Mouse (Mus musculus): ENCODE measurements around the gene Foxd3. TPM values are rescaled to one million over a fixed set of nuclear protein-coding genes. Genes with fewer than 3 reads are reported as not detected.
"Not testable (repeated sequence)": the region's sequence is repeated elsewhere in the genome, so short reads cannot be mapped to it uniquely, and the experiment has no call there.

Foxd3 gene
- 1.4 and 2.0 TPM in 2 replicates for polyA plus RNA-seq (2014; fragmentation: Nextera tagmentation; extraction: Ambion mirVana)

GRCm38 (mm10) chr4:99655937-99656604 lies at the start of gene Foxd3:
Gene Foxd3 (plus strand): TSS chr4:99656299.
- no peaks in the 10 kb centered on the region for H3K36me3 ChIP-seq (ENCODE audit: control insufficient read depth, insufficient read depth, low read length)
- WGBS: 2% methylated on average over 34 of the region's 62 CpGs
- peak; percentile 47; the same call in 1 of the 2 replicates for ATAC-seq (ENCODE audit: low read depth)
- H3K27ac ChIP-seq (replicated peaks; ENCODE audit: low read depth, low read length): no peak within 1 kb of the TSS
- H3K4me2 ChIP-seq (ENCODE audit: low read depth, low read length): peak within 1 kb of the TSS; percentile 36
- peaks cover 8% of the 10 kb centered on the region; the same call in 1 of the 2 replicates for H3K4me1 ChIP-seq (ENCODE audit: control insufficient read depth, insufficient read depth, low read length)
- peaks cover 98% of the 10 kb centered on the region for H3K27me3 ChIP-seq (replicated peaks; ENCODE audit: control insufficient read depth, insufficient read depth, low read length)
- peak within 1 kb of the TSS; percentile 33 for H3K4me3 ChIP-seq (ENCODE audit: low read depth, low read length)
- H3K9me3 ChIP-seq (ENCODE audit: control insufficient read depth, low read length): no peaks in the 10 kb centered on the region
- peak within 1 kb of the TSS; percentile 40; the same call in 1 of the 2 replicates for H3K9ac ChIP-seq (ENCODE audit: low read depth, low read length)
- no peak for DNase-seq (ENCODE audit: low spot score)

DNA sequence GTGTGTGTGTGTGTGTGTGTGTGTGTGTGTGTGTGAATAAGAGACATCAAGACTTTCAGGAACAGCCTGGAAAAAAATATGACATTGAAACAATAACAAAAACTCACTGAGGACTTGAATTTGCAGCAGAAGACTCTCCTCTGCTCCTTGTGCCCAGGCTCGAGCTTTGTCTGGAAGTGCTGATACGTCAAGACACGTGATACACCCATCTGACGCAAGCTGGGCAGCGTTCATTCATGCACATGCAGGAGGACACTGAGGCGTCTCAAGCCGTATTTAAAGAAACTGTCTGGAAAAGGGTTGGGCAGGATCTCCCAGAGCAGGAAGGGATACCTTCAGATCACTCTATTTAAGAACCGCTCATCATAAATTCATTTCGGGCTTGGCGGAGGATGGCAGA lies 43.9 kb upstream of the Foxd3 start:
- H3K4me1 ChIP-seq (ENCODE audit: control insufficient read depth, insufficient read depth, low read length): no peaks in the 10 kb centered on the region
- no peak for DNase-seq (ENCODE audit: low spot score)
- no peak overlapping the region for H3K9ac ChIP-seq (ENCODE audit: low read depth, low read length)
- no peaks in the 10 kb centered on the region for H3K36me3 ChIP-seq (ENCODE audit: control insufficient read depth, insufficient read depth, low read length)
- H3K4me3 ChIP-seq (ENCODE audit: low read depth, low read length): no peak overlapping the region
- 84% methylated on average over 10 of the region's 10 CpGs for WGBS
- no peak overlapping the region for H3K27ac ChIP-seq (replicated peaks; ENCODE audit: low read depth, low read length)
- H3K4me2 ChIP-seq (ENCODE audit: low read depth, low read length): no peak overlapping the region
- no peaks in the 10 kb centered on the region for H3K27me3 ChIP-seq (replicated peaks; ENCODE audit: control insufficient read depth, insufficient read depth, low read length)
- H3K9me3 ChIP-seq (ENCODE audit: control insufficient read depth, low read length): no peaks in the 10 kb centered on the region
- no peak for ATAC-seq (ENCODE audit: low read depth)

DNA sequence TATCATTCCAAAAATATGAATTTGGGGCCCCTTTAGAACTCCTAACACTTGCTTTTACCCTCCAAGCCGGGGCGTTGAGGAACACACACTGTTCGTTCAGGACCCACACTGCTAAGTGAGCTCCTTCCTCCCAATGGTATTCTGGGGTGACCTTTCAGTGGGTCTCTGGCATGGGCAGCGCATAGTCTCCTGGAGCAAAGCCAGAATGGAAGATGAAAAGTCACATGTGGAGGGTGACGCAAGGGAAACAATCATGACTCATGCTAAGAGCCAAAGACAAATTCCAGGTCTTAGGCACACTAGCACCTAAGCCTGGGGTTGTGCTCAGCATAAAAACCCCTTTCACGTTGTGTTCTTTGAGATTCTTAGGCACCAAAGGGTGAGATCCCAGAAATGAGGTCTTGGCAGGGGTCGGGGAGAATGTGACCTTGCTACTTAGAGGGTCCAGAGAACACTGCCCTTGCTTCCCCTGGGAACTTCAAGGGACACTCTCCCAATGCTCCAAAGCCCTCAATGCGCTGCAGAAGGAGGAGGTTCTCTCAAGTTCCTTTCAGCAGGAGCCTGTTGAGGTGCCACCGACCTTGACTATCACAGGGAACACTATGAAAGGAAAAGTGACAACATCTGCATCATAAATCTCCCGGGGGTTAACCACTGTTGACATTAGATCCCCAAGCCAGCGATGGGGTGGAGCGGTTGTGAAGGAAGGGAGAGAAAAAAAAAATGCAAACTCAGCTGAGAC lies 43.3 kb upstream of the Foxd3 start:
- DNase-seq (ENCODE audit: low spot score) (no peak), ATAC-seq (ENCODE audit: low read depth) (no peak)
- Histone ChIP-seq H3K36me3 (ENCODE audit: control insufficient read depth, insufficient read depth, low read length) (no peaks in the 10 kb centered on the region), H3K27me3 (replicated peaks; ENCODE audit: control insufficient read depth, insufficient read depth, low read length) (no peaks in the 10 kb centered on the region), H3K9ac (ENCODE audit: low read depth, low read length) (no peak overlapping the region), H3K4me2 (ENCODE audit: low read depth, low read length) (no peak overlapping the region), H3K9me3 (ENCODE audit: control insufficient read depth, low read length) (no peaks in the 10 kb centered on the region), H3K27ac (replicated peaks; ENCODE audit: low read depth, low read length) (no peak overlapping the region), H3K4me3 (ENCODE audit: low read depth, low read length) (no peak overlapping the region), H3K4me1 (ENCODE audit: control insufficient read depth, insufficient read depth, low read length) (no peaks in the 10 kb centered on the region)
- WGBS: 82% methylated on average over 12 of the region's 12 CpGs

GRCm38 (mm10) chr4:99626047-99626844 lies 29.9 kb upstream of the Foxd3 start:
- Histone ChIP-seq H3K27ac (replicated peaks; ENCODE audit: low read depth, low read length) (no peak overlapping the region), H3K36me3 (ENCODE audit: control insufficient read depth, insufficient read depth, low read length) (no peaks in the 10 kb centered on the region), H3K4me1 (ENCODE audit: control insufficient read depth, insufficient read depth, low read length) (peaks cover 3% of the 10 kb centered on the region; the same call in 1 of the 2 replicates), H3K27me3 (replicated peaks; ENCODE audit: control insufficient read depth, insufficient read depth, low read length) (peaks cover 5% of the 10 kb centered on the region; the same call in 1 of the 2 replicates), H3K9ac (ENCODE audit: low read depth, low read length) (no peak overlapping the region), H3K9me3 (ENCODE audit: control insufficient read depth, low read length) (no peaks in the 10 kb centered on the region), H3K4me2 (ENCODE audit: low read depth, low read length) (peak overlapping the region; percentile 51), H3K4me3 (ENCODE audit: low read depth, low read length) (peak overlapping the region; percentile 23)
- DNase-seq (ENCODE audit: low spot score): peak; percentile 77
- 10% methylated on average over 20 of the region's 24 CpGs for WGBS
- ATAC-seq (ENCODE audit: low read depth): peak; percentile 77

GRCm38 (mm10) chr4:99627057-99627456 lies 29.0 kb upstream of the Foxd3 start:
- H3K9me3 ChIP-seq (ENCODE audit: control insufficient read depth, low read length): no peaks in the 10 kb centered on the region

DNA sequence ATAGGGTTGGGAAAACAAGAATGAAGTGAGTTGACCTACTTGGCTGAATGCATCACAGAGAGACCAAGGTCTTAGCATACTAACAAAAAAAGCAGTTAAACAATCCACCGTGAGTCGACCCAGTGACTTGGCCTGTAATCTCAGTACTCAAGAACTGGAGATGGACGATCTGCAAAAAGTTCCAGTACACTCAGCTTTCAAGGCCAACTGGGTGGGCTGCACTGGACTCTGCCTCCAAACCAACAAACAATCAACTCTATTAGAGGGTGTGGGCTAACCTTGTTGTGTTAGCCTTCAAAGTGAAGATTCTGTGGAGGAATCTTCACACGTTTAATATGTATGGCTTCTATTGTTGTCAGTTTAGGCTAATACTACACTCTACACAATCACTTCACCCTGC lies 20.1 kb upstream of the Foxd3 start:
- no peak for ATAC-seq (ENCODE audit: low read depth)
- 90% methylated on average over 4 of the region's 4 CpGs for WGBS
- H3K36me3 ChIP-seq (ENCODE audit: control insufficient read depth, insufficient read depth, low read length): no peaks in the 10 kb centered on the region

More at GRCm38 (mm10) chr4:99627057-99627456, 29.0 kb upstream of the Foxd3 start:
- ATAC-seq (ENCODE audit: low read depth) (no peak), DNase-seq (ENCODE audit: low spot score) (no peak)
- Histone ChIP-seq H3K9ac (ENCODE audit: low read depth, low read length) (no peak overlapping the region), H3K4me3 (ENCODE audit: low read depth, low read length) (no peak overlapping the region), H3K27me3 (replicated peaks; ENCODE audit: control insufficient read depth, insufficient read depth, low read length) (peaks cover 5% of the 10 kb centered on the region; the same call in 1 of the 2 replicates), H3K4me1 (ENCODE audit: control insufficient read depth, insufficient read depth, low read length) (peaks cover 3% of the 10 kb centered on the region; the same call in 1 of the 2 replicates), H3K4me2 (ENCODE audit: low read depth, low read length) (no peak overlapping the region), H3K27ac (replicated peaks; ENCODE audit: low read depth, low read length) (no peak overlapping the region), H3K36me3 (ENCODE audit: control insufficient read depth, insufficient read depth, low read length) (no peaks in the 10 kb centered on the region)
- 68% methylated on average over 13 of the region's 13 CpGs for WGBS

GRCm38 (mm10) chr4:99636711-99637110 lies 19.4 kb upstream of the Foxd3 start:
- 83% methylated on average over 4 of the region's 4 CpGs for WGBS
- DNase-seq (ENCODE audit: low spot score): no peak

More for the DNA sequence above, 20.1 kb upstream of the Foxd3 start:
- Histone ChIP-seq H3K27me3 (replicated peaks; ENCODE audit: control insufficient read depth, insufficient read depth, low read length) (no peaks in the 10 kb centered on the region), H3K4me2 (ENCODE audit: low read depth, low read length) (no peak overlapping the region), H3K9me3 (ENCODE audit: control insufficient read depth, low read length) (no peaks in the 10 kb centered on the region), H3K27ac (replicated peaks; ENCODE audit: low read depth, low read length) (no peak overlapping the region), H3K9ac (ENCODE audit: low read depth, low read length) (no peak overlapping the region), H3K4me1 (ENCODE audit: control insufficient read depth, insufficient read depth, low read length) (no peaks in the 10 kb centered on the region), H3K4me3 (ENCODE audit: low read depth, low read length) (no peak overlapping the region)
- no peak for DNase-seq (ENCODE audit: low spot score)

DNA sequence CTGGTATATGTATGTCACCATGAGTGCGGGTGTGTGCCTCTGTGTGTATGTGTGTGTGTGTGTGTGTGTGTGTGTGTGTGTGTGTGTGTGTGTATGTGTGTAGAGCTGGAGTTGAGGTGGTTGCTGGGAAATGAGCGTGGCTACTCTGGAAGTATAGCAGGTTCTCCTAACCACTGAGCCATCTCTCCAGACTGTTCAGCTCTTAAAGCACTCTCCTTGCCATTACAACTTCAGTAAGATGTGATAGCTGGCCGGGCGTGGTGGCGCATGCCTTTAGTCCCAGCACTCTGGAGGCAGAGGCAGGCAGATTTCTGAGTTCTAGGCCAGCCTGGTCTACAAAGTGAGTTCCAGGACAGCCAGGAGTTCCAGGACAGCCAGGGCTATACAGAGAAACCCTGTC lies 15.5 kb upstream of the Foxd3 start:
- not testable (repeated sequence) for ATAC-seq (ENCODE audit: low read depth); H3K36me3 ChIP-seq (ENCODE audit: control insufficient read depth, insufficient read depth, low read length); H3K4me3 ChIP-seq (ENCODE audit: low read depth, low read length); H3K27ac ChIP-seq (replicated peaks; ENCODE audit: low read depth, low read length); H3K9ac ChIP-seq (ENCODE audit: low read depth, low read length); H3K9me3 ChIP-seq (ENCODE audit: control insufficient read depth, low read length); H3K4me2 ChIP-seq (ENCODE audit: low read depth, low read length); DNase-seq (ENCODE audit: low spot score); H3K4me1 ChIP-seq (ENCODE audit: control insufficient read depth, insufficient read depth, low read length)
- WGBS: 93% methylated on average over 5 of the region's 5 CpGs
- peaks cover 16% of the 10 kb centered on the region for H3K27me3 ChIP-seq (replicated peaks; ENCODE audit: control insufficient read depth, insufficient read depth, low read length)

More at GRCm38 (mm10) chr4:99636711-99637110, 19.4 kb upstream of the Foxd3 start:
- no peaks in the 10 kb centered on the region for H3K36me3 ChIP-seq (ENCODE audit: control insufficient read depth, insufficient read depth, low read length)
- H3K27ac ChIP-seq (replicated peaks; ENCODE audit: low read depth, low read length): no peak overlapping the region
- H3K4me2 ChIP-seq (ENCODE audit: low read depth, low read length): no peak overlapping the region
- no peak for ATAC-seq (ENCODE audit: low read depth)
- H3K4me3 ChIP-seq (ENCODE audit: low read depth, low read length): no peak overlapping the region
- H3K9ac ChIP-seq (ENCODE audit: low read depth, low read length): no peak overlapping the region
- H3K27me3 ChIP-seq (replicated peaks; ENCODE audit: control insufficient read depth, insufficient read depth, low read length): peaks cover 4% of the 10 kb centered on the region
- no peaks in the 10 kb centered on the region for H3K4me1 ChIP-seq (ENCODE audit: control insufficient read depth, insufficient read depth, low read length)
- no peaks in the 10 kb centered on the region for H3K9me3 ChIP-seq (ENCODE audit: control insufficient read depth, low read length)
